In the genomic region with DNA sequence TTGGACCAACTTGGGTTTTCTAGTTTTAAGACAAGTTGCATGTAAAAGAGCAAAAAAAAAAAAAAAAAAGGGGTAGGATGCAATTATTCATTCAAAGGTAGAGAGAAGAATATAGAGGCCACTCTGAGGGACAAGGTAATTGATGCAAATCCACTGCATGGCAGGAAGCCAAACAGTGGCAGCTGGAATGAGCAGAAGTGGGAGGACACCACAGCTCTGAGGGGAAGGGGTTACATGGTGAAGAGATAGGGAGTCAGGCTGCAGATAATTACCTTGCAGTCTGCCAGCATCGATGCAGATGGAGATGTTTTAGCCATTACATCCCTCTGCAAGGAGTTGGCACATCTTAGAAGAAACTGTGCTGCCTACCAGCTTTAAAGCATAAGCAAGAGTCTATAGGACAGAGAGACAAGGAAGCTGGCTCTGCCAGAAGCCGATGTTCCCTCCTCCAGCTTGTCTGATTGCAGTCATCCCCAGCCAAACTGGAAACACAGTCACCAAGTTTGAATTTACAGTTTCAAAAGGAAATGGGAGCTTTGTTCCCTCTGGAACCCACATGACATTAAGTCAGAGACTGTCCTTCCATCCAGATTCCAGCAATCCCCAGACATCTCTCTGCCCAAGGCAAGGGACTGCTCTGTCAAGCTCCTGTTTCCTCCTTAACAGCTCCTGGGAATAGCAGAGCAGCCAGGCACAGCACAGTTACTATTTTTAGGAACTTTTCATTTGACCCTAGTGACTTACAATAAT, we compare ENCODE assay signal across 10 mouse cellular contexts.
DNase-seq lines count a peak whose midpoint lies in the region; ATAC-seq and TF ChIP-seq lines count a peak whose summit lies in the region.
"Had no signal": no experiment of that assay in that cellular context is flagged by ENCODE, and none has a peak within 500 bp of the region (broad histone marks: within the 10 kb centered on the region; RNA-seq: fewer than 3 reads in every experiment).

No protein-coding gene starts in this region.

- no peak for TF ChIP-seq CTCF in liver, postnatal 0 days (IDR thresholded peaks at IDR 0.05; ENCODE audit: low read depth)

- peak overlapping the region; percentile 12; the same call in 1 of the 2 replicates for H3K4me2 ChIP-seq in heart, embryonic 16.5 days (ENCODE audit: low read depth, low read length)
- H3K4me2 ChIP-seq in liver, postnatal 0 days (ENCODE audit: low read depth, low read length), result no peak overlapping the region
- H3K4me2 ChIP-seq in kidney, embryonic 14.5 days (replicated peaks; ENCODE audit: low read depth, low read length), result no peak overlapping the region

- H3K4me3 ChIP-seq in heart, embryonic 16.5 days (ENCODE audit: low read length), result no peak overlapping the region
- H3K4me3 ChIP-seq in liver, postnatal 0 days (ENCODE audit: low read depth, low read length), result no peak overlapping the region
- no peak overlapping the region for H3K4me3 ChIP-seq in kidney, embryonic 14.5 days (ENCODE audit: low read length)
- H3K4me3 ChIP-seq: megakaryocyte, embryonic 14.5 days had no signal

- no peak for ATAC-seq in heart, embryonic 16.5 days (replicated peaks; ENCODE audit: extremely low read depth, insufficient read depth, low FRiP score)
- ATAC-seq in liver, postnatal 0 days, result no peak
- ATAC-seq in kidney, embryonic 14.5 days (ENCODE audit: low FRiP score, low TSS enrichment), result no peak

- H3K9ac ChIP-seq in heart, embryonic 16.5 days (ENCODE audit: low read length), result no peak overlapping the region
- H3K9ac ChIP-seq in liver, postnatal 0 days (replicated peaks), result no peak overlapping the region
- H3K9ac ChIP-seq in kidney, embryonic 14.5 days (ENCODE audit: low read depth, low read length), result no peak overlapping the region

- H3K9me3 ChIP-seq in heart, embryonic 16.5 days (replicated peaks; ENCODE audit: control insufficient read depth, low read length), result no peaks in the 10 kb centered on the region
- H3K9me3 ChIP-seq in liver, postnatal 0 days (ENCODE audit: low read length), result no peaks in the 10 kb centered on the region
- no peaks in the 10 kb centered on the region for H3K9me3 ChIP-seq in kidney, embryonic 14.5 days (ENCODE audit: control insufficient read depth, low read length)
- H3K9me3 ChIP-seq: megakaryocyte, embryonic 14.5 days had no signal

- peaks cover 9% of the 10 kb centered on the region for H3K4me1 ChIP-seq in heart, embryonic 16.5 days (ENCODE audit: control insufficient read depth, insufficient read depth, low read length)
- H3K4me1 ChIP-seq in liver, postnatal 0 days (ENCODE audit: insufficient read depth), result no peaks in the 10 kb centered on the region
- no peaks in the 10 kb centered on the region for H3K4me1 ChIP-seq in kidney, embryonic 14.5 days (ENCODE audit: control insufficient read depth, insufficient read depth, low read length)

- TF ChIP-seq EP300 in liver, postnatal 0 days (IDR thresholded peaks at IDR 0.05; ENCODE audit: low read depth), result no peak

- DNase-seq in heart, adult 11 months, result no peak
- peak; percentile 48 to 72 for DNase-seq in frontal cortex, adult 2 months (ENCODE audit: extremely low spot score in 1 of 2, low spot score in 1 of 2)
- peak; percentile 7 to 48 for DNase-seq in left cerebral cortex, adult 8-10 months (ENCODE audit: low spot score in 2 of 2)
- peak; percentile 39 to 46 for DNase-seq in right cerebral cortex, adult 2 months (ENCODE audit: low spot score in 2 of 2)
- DNase-seq in ovary, postnatal 36 days (ENCODE audit: low spot score), result no peak
- no peak for DNase-seq in liver, postnatal 0 days
- DNase-seq: spleen, adult 18-20 months had no signal

- H3K27ac ChIP-seq in heart, embryonic 16.5 days (ENCODE audit: low read length), result peak overlapping the region; percentile 46
- H3K27ac ChIP-seq in liver, postnatal 0 days (ENCODE audit: low read depth), result no peak overlapping the region
- H3K27ac ChIP-seq in kidney, embryonic 14.5 days (ENCODE audit: low read depth, low read length), result no peak overlapping the region

- no peaks in the 10 kb centered on the region for H3K36me3 ChIP-seq in heart, embryonic 16.5 days (ENCODE audit: control insufficient read depth, insufficient read depth)
- no peaks in the 10 kb centered on the region for H3K36me3 ChIP-seq in liver, postnatal 0 days (replicated peaks; ENCODE audit: insufficient read depth, low read length)
- no peaks in the 10 kb centered on the region for H3K36me3 ChIP-seq in kidney, embryonic 14.5 days (ENCODE audit: control insufficient read depth, insufficient read depth, low read length)

- WGBS in heart, embryonic 16.5 days, result 13% methylated on average over 2 of the region's 2 CpGs
- WGBS in liver, postnatal 0 days (ENCODE audit: insufficient replicate concordance), result 59% methylated on average over 2 of the region's 2 CpGs
- 53% methylated on average over 2 of the region's 2 CpGs for WGBS in kidney, embryonic 14.5 days

- no peaks in the 10 kb centered on the region for H3K27me3 ChIP-seq in heart, embryonic 16.5 days (ENCODE audit: control insufficient read depth, insufficient read depth, low read length)
- H3K27me3 ChIP-seq in liver, postnatal 0 days (ENCODE audit: insufficient read depth, low read length), result no peaks in the 10 kb centered on the region
- no peaks in the 10 kb centered on the region for H3K27me3 ChIP-seq in kidney, embryonic 14.5 days (ENCODE audit: control insufficient read depth, insufficient read depth, low read length)
- H3K27me3 ChIP-seq: megakaryocyte, embryonic 14.5 days had no signal

Comparison
In these comparisons a context has a peak if more than half of its experiments do, and no peak if none do; other contexts are left out.
1. DNase-seq: peak in frontal cortex, adult 2 months (2 of 2), left cerebral cortex, adult 8-10 months (2 of 2) and right cerebral cortex, adult 2 months (2 of 2); none in heart, adult 11 months (single experiment), ovary, postnatal 36 days (single experiment) and liver, postnatal 0 days (single experiment).